ENCODE assay signal across 22 mouse cellular contexts in the genomic region with DNA sequence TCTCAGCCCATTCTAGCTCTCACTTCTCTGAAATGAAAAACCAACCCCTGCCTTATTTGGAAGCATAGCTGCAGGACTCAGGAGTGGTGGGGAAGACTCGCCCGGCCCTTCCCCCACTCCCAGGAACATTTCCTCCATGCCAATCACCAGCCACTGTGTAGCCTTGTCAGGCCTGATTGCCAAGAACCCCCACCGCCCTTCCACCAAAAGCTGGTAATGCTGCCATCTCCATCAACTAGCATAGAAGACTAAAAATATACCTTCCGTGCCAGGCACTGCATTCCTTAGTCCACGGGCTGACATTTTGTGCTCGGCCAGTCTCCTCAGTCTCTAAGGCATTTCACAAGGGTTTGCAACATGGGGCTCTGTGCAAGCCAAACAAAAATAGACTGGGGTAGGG.
DNase-seq lines count a peak whose midpoint lies in the region; ATAC-seq and TF ChIP-seq lines count a peak whose summit lies in the region.
"Had no signal": no experiment of that assay in that cellular context is flagged by ENCODE, and none has a peak within 500 bp of the region (broad histone marks: within the 10 kb centered on the region; RNA-seq: fewer than 3 reads in every experiment).

No protein-coding gene starts in this region.

- peak overlapping the region; percentile 81 for H3K27ac ChIP-seq in heart, embryonic 10.5 days
- H3K27ac ChIP-seq in heart, embryonic 16.5 days (ENCODE audit: low read length): peak overlapping the region; percentile 78
- H3K27ac ChIP-seq in stomach, postnatal 0 days (replicated peaks): no peak overlapping the region
- H3K27ac ChIP-seq: embryonic facial prominence, embryonic 15.5 days; forebrain, embryonic 15.5 days; liver, embryonic 13.5 days; midbrain, embryonic 13.5 days had no signal

- DNase-seq in adrenal gland, postnatal 14 days: peak; percentile 25
- no peak for DNase-seq in adrenal gland, postnatal 4 days (ENCODE audit: low spot score in 2 of 2)
- DNase-seq in heart, embryonic 10.5 days (ENCODE audit: low spot score): no peak
- no peak for DNase-seq in heart, postnatal 14 days
- no peak for DNase-seq in heart, adult 11 months
- peak; percentile 53 for DNase-seq in heart, postnatal 4 days
- DNase-seq in stomach, postnatal 0 days (ENCODE audit: low spot score): no peak
- DNase-seq: adrenal gland, postnatal 25 days; cerebellum, adult 11-12 months; cerebellum, postnatal 36 days; embryo, embryonic 11 days; gastrocnemius, postnatal 25 days; kidney, adult 18-20 months; kidney, postnatal 4 days; liver, embryonic 13.5 days; lung, adult 2 months; thymus, adult 2 months had no signal

- peak; percentile 70 for ATAC-seq in heart, embryonic 16.5 days (replicated peaks; ENCODE audit: extremely low read depth, insufficient read depth, low FRiP score)
- no peak for ATAC-seq in stomach, postnatal 0 days (ENCODE audit: low FRiP score, low TSS enrichment)
- ATAC-seq: forebrain, embryonic 15.5 days; midbrain, embryonic 13.5 days had no signal

- TF ChIP-seq CTCF in stomach, postnatal 0 days (IDR thresholded peaks at IDR 0.05; ENCODE audit: low read depth): no peak

- intact Hi-C loops in heart, postnatal 14 days (cut with DNase I): loop anchor here (10.0 kb wide), 1 partner anchor 314 kb away; no protein-coding TSS in a partner anchor

- 39% methylated on average over 6 of the region's 6 CpGs for whole genome bisulfite sequencing in heart, embryonic 10.5 days
- 43% methylated on average over 6 of the region's 6 CpGs for WGBS in heart, embryonic 16.5 days
- WGBS in stomach, postnatal 0 days: 73% methylated on average over 6 of the region's 6 CpGs

- H3K4me3 ChIP-seq in heart, embryonic 10.5 days: no peak overlapping the region
- no peak overlapping the region for H3K4me3 ChIP-seq in heart, embryonic 16.5 days (ENCODE audit: low read length)
- no peak overlapping the region for H3K4me3 ChIP-seq in stomach, postnatal 0 days (ENCODE audit: low read depth, low read length)
- H3K4me3 ChIP-seq: embryonic facial prominence, embryonic 15.5 days; forebrain, embryonic 15.5 days; liver, embryonic 13.5 days; megakaryocyte, embryonic 14.5 days; midbrain, embryonic 13.5 days had no signal

- peaks cover 26% of the 10 kb centered on the region for H3K4me1 ChIP-seq in heart, embryonic 10.5 days
- peaks cover 10% of the 10 kb centered on the region for H3K4me1 ChIP-seq in heart, embryonic 16.5 days (ENCODE audit: control insufficient read depth, insufficient read depth, low read length)
- no peaks in the 10 kb centered on the region for H3K4me1 ChIP-seq in stomach, postnatal 0 days (replicated peaks; ENCODE audit: control insufficient read depth, insufficient read depth)
- H3K4me1 ChIP-seq: embryonic facial prominence, embryonic 15.5 days; forebrain, embryonic 15.5 days; liver, embryonic 13.5 days; midbrain, embryonic 13.5 days had no signal

- H3K27me3 ChIP-seq in heart, embryonic 10.5 days (ENCODE audit: insufficient read depth, poor library complexity, severe bottlenecking): no peaks in the 10 kb centered on the region
- H3K27me3 ChIP-seq in heart, embryonic 16.5 days (ENCODE audit: control insufficient read depth, insufficient read depth, low read length): no peaks in the 10 kb centered on the region
- H3K27me3 ChIP-seq in stomach, postnatal 0 days (ENCODE audit: control insufficient read depth, insufficient read depth, low read length): no peaks in the 10 kb centered on the region
- H3K27me3 ChIP-seq: embryonic facial prominence, embryonic 15.5 days; forebrain, embryonic 15.5 days; liver, embryonic 13.5 days; midbrain, embryonic 13.5 days had no signal

- 0 out of 2 replicates have a peak overlapping the region, but pooled peaks have one; percentile 18 for H3K9ac ChIP-seq in heart, embryonic 16.5 days (ENCODE audit: low read length)
- H3K9ac ChIP-seq in stomach, postnatal 0 days (ENCODE audit: low read length): no peak overlapping the region
- H3K9ac ChIP-seq: embryonic facial prominence, embryonic 15.5 days; forebrain, embryonic 15.5 days; liver, embryonic 13.5 days; midbrain, embryonic 13.5 days had no signal

- H3K4me2 ChIP-seq in heart, embryonic 16.5 days (ENCODE audit: low read depth, low read length): no peak overlapping the region; the same call in 1 of the 2 replicates
- no peak overlapping the region for H3K4me2 ChIP-seq in stomach, postnatal 0 days (replicated peaks; ENCODE audit: low read depth)
- H3K4me2 ChIP-seq: embryonic facial prominence, embryonic 15.5 days; forebrain, embryonic 15.5 days; liver, embryonic 13.5 days; midbrain, embryonic 13.5 days had no signal

- no peaks in the 10 kb centered on the region for H3K9me3 ChIP-seq in heart, embryonic 10.5 days
- no peaks in the 10 kb centered on the region for H3K9me3 ChIP-seq in heart, embryonic 16.5 days (replicated peaks; ENCODE audit: control insufficient read depth, low read length)
- no peaks in the 10 kb centered on the region for H3K9me3 ChIP-seq in stomach, postnatal 0 days (ENCODE audit: control insufficient read depth, low read length)
- H3K9me3 ChIP-seq: embryonic facial prominence, embryonic 15.5 days; forebrain, embryonic 15.5 days; liver, embryonic 13.5 days; megakaryocyte, embryonic 14.5 days; midbrain, embryonic 13.5 days had no signal

- no peak for TF ChIP-seq EP300 in stomach, postnatal 0 days (optimal IDR thresholded peaks at IDR 0.05)

- H3K36me3 ChIP-seq in heart, embryonic 10.5 days: peaks cover 72% of the 10 kb centered on the region
- peaks cover 13% of the 10 kb centered on the region for H3K36me3 ChIP-seq in heart, embryonic 16.5 days (ENCODE audit: control insufficient read depth, insufficient read depth)
- peaks cover 2% of the 10 kb centered on the region; the same call in 1 of the 2 replicates for H3K36me3 ChIP-seq in stomach, postnatal 0 days (ENCODE audit: control insufficient read depth, insufficient read depth, low read length)

Comparison
In these comparisons a context has a peak if more than half of its experiments do, and no peak if none do; other contexts are left out.
1. DNase-seq: peak in adrenal gland, postnatal 14 days (single experiment) and heart, postnatal 4 days (single experiment); none in adrenal gland, postnatal 4 days (0 of 2), heart, embryonic 10.5 days (single experiment), heart, postnatal 14 days (0 of 2), heart, adult 11 months (single experiment) and stomach, postnatal 0 days (single experiment).